Mouse (Mus musculus) testis, postnatal 10 days (tissue): ENCODE data around the gene Ier3.

Experiments used
- DNase-seq: peaks from one replicate; pipeline ENCODE4 v3.0.0; 2021; ENCODE audit warnings: low spot score

Gene Ier3

DNA sequence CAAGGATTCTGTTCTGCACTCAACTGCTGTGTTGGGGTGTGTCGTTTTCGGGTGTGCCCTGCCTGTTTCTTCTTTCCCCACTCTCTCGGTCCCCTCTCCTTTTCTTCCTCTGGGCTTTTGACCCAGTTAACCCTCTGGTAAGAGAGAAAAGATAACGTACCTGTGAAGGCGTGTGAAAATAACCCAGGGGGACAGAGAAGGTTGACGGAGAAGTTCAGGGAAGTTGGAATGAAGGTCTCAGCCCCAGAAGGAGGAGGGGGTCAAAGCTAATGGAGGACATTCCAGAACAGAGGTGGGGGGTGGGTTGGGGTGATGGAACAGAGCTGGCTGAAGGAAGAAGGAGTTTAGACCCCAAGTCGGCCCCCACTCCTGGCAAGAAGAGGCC, 47.5 kb downstream of the Ier3 start:
- DNase-seq, result no peak

DNA sequence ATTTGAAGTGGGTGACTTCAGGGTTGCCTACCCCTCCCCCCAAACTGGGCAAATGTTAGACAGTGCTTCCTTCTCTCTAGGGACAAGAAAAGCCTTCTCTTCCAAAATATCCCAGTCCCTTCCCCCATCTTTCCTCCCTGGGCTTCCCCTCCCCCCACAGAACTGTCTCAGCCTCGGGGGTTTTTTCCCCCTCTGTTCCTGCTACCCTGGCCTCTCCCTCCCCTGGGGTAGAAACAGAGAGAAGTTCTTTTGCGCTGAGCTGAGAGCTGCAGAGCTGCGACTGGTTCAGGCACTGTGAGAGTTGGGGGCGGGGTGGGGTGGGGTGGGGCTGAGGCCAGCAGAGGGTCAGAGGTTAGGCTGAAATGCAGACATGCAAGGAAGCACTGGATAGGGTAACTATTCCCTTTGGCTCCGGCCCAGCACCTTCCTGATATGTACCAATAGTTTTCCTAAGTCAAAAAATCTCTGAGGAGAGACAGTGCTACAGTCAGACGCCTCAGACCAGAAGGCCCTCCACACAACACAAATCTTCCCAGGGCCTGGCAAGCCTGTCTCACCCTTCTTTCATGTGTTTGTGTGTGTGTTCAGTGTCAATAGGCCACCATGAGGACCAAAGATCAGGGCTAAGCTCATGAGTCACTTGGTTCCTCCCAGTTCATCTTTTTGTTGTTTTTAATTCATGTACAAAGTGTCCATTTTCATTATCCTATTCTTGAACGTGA, 48.0 kb downstream of the Ier3 start:
- peak; percentile 65 for DNase-seq

DNA sequence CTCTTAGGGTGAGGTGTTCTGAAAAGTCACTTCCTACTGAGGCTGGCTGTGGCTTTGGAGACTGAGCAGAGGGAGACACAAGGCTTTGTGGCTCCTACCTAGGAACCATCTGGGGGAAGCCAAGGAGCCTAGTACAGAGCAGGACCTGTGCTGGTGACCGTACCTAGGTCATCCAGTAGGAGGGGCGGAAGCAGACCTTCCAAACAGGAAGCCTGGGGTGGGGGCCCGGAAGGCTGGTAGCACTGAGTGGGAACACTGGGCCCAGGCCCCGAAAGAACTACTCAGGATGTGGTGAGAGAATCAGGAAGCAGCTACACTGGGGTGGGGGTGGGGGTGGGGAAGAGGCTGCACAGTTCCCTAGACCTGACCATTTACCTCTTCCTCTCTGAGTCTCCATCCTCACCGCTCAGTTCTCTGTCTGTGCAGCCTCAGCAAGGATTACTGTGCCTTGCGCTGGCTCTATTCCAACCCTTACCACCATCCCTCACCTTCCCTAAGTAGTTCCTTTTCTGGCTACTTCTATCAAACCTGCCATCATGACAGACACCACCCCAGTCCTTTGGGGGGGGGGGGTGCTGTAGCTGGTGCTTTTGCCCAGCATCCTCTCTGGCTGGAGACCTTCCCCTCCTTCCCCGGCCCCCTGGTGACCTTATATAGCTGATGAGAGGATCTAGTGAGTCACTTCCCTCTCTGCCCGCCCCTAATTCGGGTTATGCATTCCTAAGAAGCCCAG, 48.8 kb downstream of the Ier3 start:
- no peak for DNase-seq

DNA sequence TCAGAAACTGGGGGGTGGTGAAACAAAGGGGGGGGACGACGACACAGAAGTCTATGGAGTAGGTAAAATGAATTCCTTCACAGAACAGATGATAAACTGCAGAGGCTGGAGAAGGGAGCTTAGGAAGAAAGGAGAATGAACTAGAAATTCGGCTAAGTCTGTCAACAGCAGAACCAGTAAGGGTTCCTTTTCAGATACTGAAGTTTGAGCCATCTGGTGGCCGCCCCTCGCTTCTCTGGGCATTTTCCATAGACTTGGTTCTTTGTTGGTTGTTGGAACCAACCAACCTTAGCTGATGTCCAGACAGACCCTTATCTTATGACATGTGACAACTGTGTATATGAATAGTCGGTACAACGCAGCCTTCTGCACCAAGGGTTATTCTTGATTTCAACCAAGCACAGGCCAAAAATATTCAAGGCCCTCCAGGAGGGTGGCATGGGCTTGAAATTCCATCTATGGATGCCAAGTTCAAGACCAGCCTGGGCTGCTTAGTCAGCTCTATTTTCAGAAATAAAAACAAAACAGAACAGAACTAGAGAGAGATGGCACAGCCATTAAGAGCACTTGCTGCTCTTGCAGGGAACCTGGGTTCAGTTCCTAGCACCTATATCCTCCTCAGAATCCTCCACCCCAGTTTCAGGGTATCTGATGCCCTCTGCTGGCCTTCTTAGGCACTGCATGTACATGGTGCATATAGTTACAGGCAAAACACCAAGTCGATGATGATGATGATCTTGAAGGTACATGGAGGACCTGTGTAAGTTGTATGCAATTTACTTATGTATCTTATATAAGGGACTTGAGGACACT, 49.6 kb downstream of the Ier3 start:
- DNase-seq, result peak; percentile 72
